Mouse (Mus musculus) kidney, postnatal 0 days (tissue): ENCODE measurements around the gene H2afz. TPM values are rescaled to one million over a fixed set of nuclear protein-coding genes. Genes with fewer than 3 reads are reported as not detected.
"Not testable (repeated sequence)": the region's sequence is repeated elsewhere in the genome, so short reads cannot be mapped to it uniquely, and the experiment has no call there.

Experiments
- ATAC-seq: fragments of 200-750 bp; cut with Nextera tagmentation; replicated peaks from 2 replicates; pipeline ENCODE4 v1.8.0; 2017; ENCODE audit warnings: low read depth, moderate number of reproducible peaks, moderate TSS enrichment, moderate library complexity; ENCODE audit not compliant: low FRiP score
- DNase-seq: peaks from one replicate; pipeline ENCODE4 v3.0.0-alpha.2; 2016; ENCODE audit warnings: low spot score
- H3K27ac ChIP-seq: fragments of 300-500 bp; sonication (generic); 2 replicates; pipeline ENCODE4 v1.5.1; 2014; ENCODE audit warnings: mild to moderate bottlenecking
- H3K27me3 ChIP-seq: fragments of 300-500 bp; sonication (generic); 2 replicates; pipeline ENCODE4 v1.6.1; 2014; ENCODE audit warnings: low read length, mixed read lengths; ENCODE audit not compliant: insufficient read depth
- H3K36me3 ChIP-seq: fragments of 300-500 bp; sonication (generic); 2 replicates; pipeline ENCODE4 v1.6.1; 2014; ENCODE audit warnings: low read length, mixed read lengths; ENCODE audit not compliant: insufficient read depth
- H3K4me1 ChIP-seq: fragments of 300-500 bp; sonication (generic); replicated peaks from 2 replicates; pipeline ENCODE4 v1.6.1; 2014; ENCODE audit warnings: antibody characterized with exemption, low read length, mixed read lengths; ENCODE audit not compliant: insufficient read depth
- H3K4me2 ChIP-seq: fragments of 300-500 bp; sonication (generic); 2 replicates; pipeline ENCODE4 v1.6.1; 2014; ENCODE audit warnings: mild to moderate bottlenecking, low read length, moderate library complexity, mixed read lengths
- H3K4me3 ChIP-seq: fragments of 300-500 bp; sonication (generic); replicated peaks from 2 replicates; pipeline ENCODE4 v1.5.1; 2014; ENCODE audit warnings: low read depth, low read length
- H3K9ac ChIP-seq: fragments of 300-500 bp; sonication (generic); 2 replicates; pipeline ENCODE4 v1.6.1; 2014; ENCODE audit warnings: low read depth, low read length
- H3K9me3 ChIP-seq: fragments of 300-500 bp; sonication (generic); replicated peaks from 2 replicates; pipeline ENCODE4 v1.6.1; 2016; ENCODE audit warnings: low read length, inconsistent platforms, mixed read lengths
- CTCF ChIP-seq: IDR thresholded peaks from 2 replicates; pipeline ENCODE4 v1.5.1; 2016; ENCODE audit warnings: antibody characterized with exemption, low read depth, mild to moderate bottlenecking, moderate library complexity
- WGBS: fragments of 180-500 bp; shearing (Covaris S2); extraction: QIAGEN DNeasy Blood & Tissue Kit; methylation state at CpG from one replicate; pipeline ENCODE4 v1.1.7; 2014; 5-methylcytosine and 5-hydroxymethylcytosine counted together
- polyA plus RNA-seq: library from polyadenylated mRNA; unstranded; fragments of >200 nt; fragmentation: Nextera tagmentation; extraction: Ambion mirVana; gene quantifications from 2 replicates; pipeline ENCODE4 v1.2.1, GENCODE M21; 2015

H2afz gene
- polyA plus RNA-seq, 1 experiment from 2014 or later, result 1,659 TPM

- Histone ChIP-seq H3K36me3 (no peaks in the 10 kb centered on the region), H3K9ac (no peak overlapping the region), H3K4me2 (no peak overlapping the region), H3K4me1 (no peaks in the 10 kb centered on the region), H3K9me3 (no peaks in the 10 kb centered on the region), H3K4me3 (no peak overlapping the region), H3K27ac (no peak overlapping the region), H3K27me3 (no peaks in the 10 kb centered on the region)
- no peak for DNase-seq
- ATAC-seq, result no peak
- no peak for TF ChIP-seq CTCF
- 88% methylated on average over 9 of the region's 9 CpGs for WGBS
Observed at GRCm38 (mm10) chr3:137848354-137848753, 15.9 kb upstream of the H2afz start.

- 86% methylated on average over 5 of the region's 5 CpGs for WGBS
- H3K4me3 ChIP-seq, result no peak overlapping the region
- H3K4me2 ChIP-seq, result no peak overlapping the region
- ATAC-seq (no peak), DNase-seq (no peak)
- no peak overlapping the region for H3K9ac ChIP-seq
- H3K27me3 ChIP-seq, result no peaks in the 10 kb centered on the region
- TF ChIP-seq CTCF, result no peak
- H3K4me1 ChIP-seq, result no peaks in the 10 kb centered on the region
- no peaks in the 10 kb centered on the region for H3K9me3 ChIP-seq
- H3K27ac ChIP-seq, result no peak overlapping the region
- no peaks in the 10 kb centered on the region for H3K36me3 ChIP-seq
Observed at GRCm38 (mm10) chr3:137849697-137850096, 14.6 kb upstream of the H2afz start.

GRCm38 (mm10) chr3:137851196-137851595, 13.1 kb upstream of the H2afz start:
- Histone ChIP-seq H3K27ac (no peak overlapping the region), H3K4me1 (no peaks in the 10 kb centered on the region), H3K9me3 (no peaks in the 10 kb centered on the region), H3K4me2 (no peak overlapping the region), H3K4me3 (no peak overlapping the region), H3K9ac (no peak overlapping the region), H3K27me3 (no peaks in the 10 kb centered on the region), H3K36me3 (no peaks in the 10 kb centered on the region)
- TF ChIP-seq CTCF, result no peak
- 89% methylated on average over 2 of the region's 2 CpGs for WGBS
- DNase-seq (no peak), ATAC-seq (no peak)

GRCm38 (mm10) chr3:137853011-137853410, 11.3 kb upstream of the H2afz start:
- not testable (repeated sequence) for H3K9me3 ChIP-seq, H3K4me1 ChIP-seq, DNase-seq, H3K4me2 ChIP-seq, H3K27me3 ChIP-seq, H3K36me3 ChIP-seq, H3K4me3 ChIP-seq, ATAC-seq, H3K9ac ChIP-seq
- WGBS, result 87% methylated on average over 1 of the region's 1 CpGs
- 0 out of 2 replicates have a peak overlapping the region, but pooled peaks have one; percentile 15 for H3K27ac ChIP-seq

- no peak overlapping the region for H3K4me2 ChIP-seq
- no peak overlapping the region for H3K27ac ChIP-seq
- H3K9me3 ChIP-seq, result no peaks in the 10 kb centered on the region
- no peak overlapping the region for H3K4me3 ChIP-seq
- TF ChIP-seq CTCF, result no peak
- H3K4me1 ChIP-seq, result no peaks in the 10 kb centered on the region
- no peaks in the 10 kb centered on the region for H3K36me3 ChIP-seq
- 74% methylated on average over 3 of the region's 3 CpGs for WGBS
- no peaks in the 10 kb centered on the region for H3K27me3 ChIP-seq
- H3K9ac ChIP-seq, result no peak overlapping the region
- no peak for DNase-seq
- ATAC-seq, result no peak
Observed at GRCm38 (mm10) chr3:137855328-137855727, 9.0 kb upstream of the H2afz start.

GRCm38 (mm10) chr3:137856061-137856460, 8.2 kb upstream of the H2afz start:
- H3K9ac ChIP-seq, result no peak overlapping the region
- no peaks in the 10 kb centered on the region for H3K36me3 ChIP-seq
- WGBS, result 65% methylated on average over 7 of the region's 7 CpGs
- H3K4me3 ChIP-seq, result no peak overlapping the region
- ATAC-seq (no peak), DNase-seq (no peak)
- no peaks in the 10 kb centered on the region for H3K27me3 ChIP-seq
- no peaks in the 10 kb centered on the region for H3K9me3 ChIP-seq
- H3K4me1 ChIP-seq, result no peaks in the 10 kb centered on the region
- no peak overlapping the region for H3K4me2 ChIP-seq
- TF ChIP-seq CTCF, result no peak
- no peak overlapping the region for H3K27ac ChIP-seq
